Mouse (Mus musculus): ENCODE results near the gene Nek5. TPM values are rescaled to one million over a fixed set of nuclear protein-coding genes. Genes with fewer than 3 reads are reported as not detected.

Nek5 gene
- not detected in 2 replicates for polyA plus RNA-seq (2016; fragmentation: Nextera tagmentation; extraction: Ambion mirVana)

DNA sequence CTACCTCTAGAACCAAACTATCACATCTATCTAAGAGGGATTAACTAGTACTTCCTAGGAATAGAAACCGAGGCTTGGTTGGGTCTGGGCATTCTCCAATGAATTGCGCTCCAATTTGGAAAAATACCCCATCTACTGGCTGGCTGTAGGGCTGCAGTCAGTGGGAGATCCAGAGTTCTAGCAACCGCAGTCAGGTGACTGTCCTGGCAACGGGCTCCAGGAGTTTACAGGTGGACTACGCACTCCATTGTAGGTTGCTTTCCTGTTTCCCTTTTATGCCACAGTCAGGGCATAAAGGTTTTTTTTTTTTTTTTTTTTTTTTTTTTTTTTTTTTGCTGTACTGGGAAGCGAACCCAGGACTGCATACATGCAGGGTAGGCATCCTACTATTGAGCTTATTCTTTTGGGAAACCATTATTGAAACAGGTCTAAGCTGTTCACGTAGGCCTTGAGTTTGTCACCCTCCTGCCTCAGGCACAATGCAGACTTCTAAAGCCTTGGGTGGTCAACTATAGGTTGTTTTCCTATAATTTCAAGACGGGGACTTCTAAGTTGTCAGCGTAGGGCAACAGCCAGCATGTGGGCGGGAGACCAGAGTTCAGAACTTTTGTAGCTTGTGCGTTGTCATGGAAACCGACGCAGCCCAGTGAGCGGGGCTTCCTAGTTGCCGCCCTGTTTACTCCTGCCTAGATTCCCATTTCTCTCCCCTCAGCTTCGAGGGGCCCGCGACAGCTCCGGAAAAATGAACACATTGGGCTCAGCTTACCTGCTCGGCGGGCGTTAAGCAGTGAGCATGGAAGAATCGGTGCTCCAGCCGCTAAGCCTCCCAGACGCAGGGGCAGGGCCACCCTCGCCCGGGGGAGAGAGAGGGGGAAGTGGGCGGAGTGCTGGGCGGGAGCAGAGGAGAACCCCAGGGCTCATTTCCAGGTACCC is at the start of gene Nek5:
TSS of gene Nek5 (minus strand) at position 834 of the 933 bp plus-strand sequence.
- Histone ChIP-seq H3K4me3 (peak within 1 kb of the TSS; percentile 35), H3K9me3 (no peaks in the 10 kb centered on the region), H3K27ac (no peak within 1 kb of the TSS), H3K4me2 (replicated peaks) (peak within 1 kb of the TSS; percentile 73), H3K9ac (no peak within 1 kb of the TSS), H3K4me1 (peaks cover 7% of the 10 kb centered on the region; the same call in 1 of the 2 replicates), H3K27me3 (replicated peaks) (no peaks in the 10 kb centered on the region), H3K36me3 (peaks cover 15% of the 10 kb centered on the region)
- ATAC-seq (ENCODE audit: low FRiP score, low read depth): peak; percentile 76
- 2% methylated on average over 29 of the region's 29 CpGs for WGBS

DNA sequence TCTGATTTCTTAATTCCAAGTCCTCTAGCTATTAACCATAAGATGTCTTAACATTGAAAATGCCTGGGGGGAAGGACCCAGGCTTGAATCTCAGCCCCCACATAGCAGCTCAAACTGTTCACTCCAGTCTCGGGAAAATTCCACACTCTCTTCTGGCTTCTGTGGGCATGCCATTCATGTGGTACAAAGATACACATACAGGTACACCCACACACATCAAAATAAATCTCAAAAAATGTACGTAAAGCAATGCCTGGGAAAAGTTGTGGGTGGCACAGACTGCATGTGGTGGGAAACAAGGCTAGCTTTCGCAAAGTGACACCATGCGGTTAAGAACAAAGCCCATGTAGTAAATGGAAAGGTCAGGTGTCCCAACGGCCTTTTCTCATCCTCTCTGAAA is 44.3 kb upstream of the Nek5 start:
- no peak overlapping the region for H3K9ac ChIP-seq
- no peak overlapping the region for H3K27ac ChIP-seq
- H3K27me3 ChIP-seq (replicated peaks): no peaks in the 10 kb centered on the region
- H3K36me3 ChIP-seq: peaks cover 20% of the 10 kb centered on the region
- no peak for ATAC-seq (ENCODE audit: low FRiP score, low read depth)
- H3K4me2 ChIP-seq (replicated peaks): no peak overlapping the region
- no peak overlapping the region for H3K4me3 ChIP-seq
- no peaks in the 10 kb centered on the region for H3K9me3 ChIP-seq
- H3K4me1 ChIP-seq: 0 out of 2 replicates have a peak, but pooled peaks cover 3% of the 10 kb centered on the region
- WGBS: 94% methylated on average over 5 of the region's 5 CpGs

DNA sequence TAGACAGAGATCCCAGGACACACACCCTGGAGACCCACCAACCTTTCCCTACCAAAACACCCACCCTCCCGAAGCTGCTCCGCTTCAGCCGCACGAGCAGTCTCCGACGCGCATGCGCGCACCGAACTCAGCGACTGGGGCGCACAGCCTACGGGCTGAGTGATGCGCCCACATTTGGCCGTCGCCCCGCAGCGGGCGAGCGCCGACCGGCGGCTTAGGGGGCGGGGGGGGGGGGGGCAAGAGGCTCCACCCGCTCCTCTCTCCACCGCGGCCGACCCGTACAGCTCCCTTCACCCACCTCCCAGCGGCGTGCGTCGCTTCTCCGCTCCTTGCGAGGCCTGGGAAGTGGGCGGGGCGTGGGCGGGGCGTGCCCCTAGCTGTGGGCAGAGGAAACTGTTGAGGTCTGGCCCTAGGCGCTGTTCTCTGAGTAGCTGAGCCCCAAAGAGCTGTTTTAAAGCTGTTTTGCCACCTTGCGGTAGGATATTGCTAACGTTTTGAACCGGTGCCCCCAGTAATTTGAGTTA is 41.3 kb upstream of the Nek5 start, which contains the start of gene Nek3:
TSS of gene Nek3 (minus strand) at position 356 of the 524 bp plus-strand sequence.
- H3K27ac ChIP-seq: peak within 1 kb of the TSS; percentile 50; the same call in 1 of the 2 replicates
- H3K27me3 ChIP-seq (replicated peaks): no peaks in the 10 kb centered on the region
- ATAC-seq (ENCODE audit: low FRiP score, low read depth): peak; percentile 99
- peaks cover 17% of the 10 kb centered on the region for H3K36me3 ChIP-seq
- no peaks in the 10 kb centered on the region for H3K9me3 ChIP-seq
- peak within 1 kb of the TSS; percentile 66 for H3K9ac ChIP-seq
- peak within 1 kb of the TSS; percentile 59 for H3K4me3 ChIP-seq
- H3K4me1 ChIP-seq: 0 out of 2 replicates have a peak, but pooled peaks cover 3% of the 10 kb centered on the region
- WGBS: under 1% methylated on average over 43 of the region's 43 CpGs
- peak within 1 kb of the TSS; percentile 60 for H3K4me2 ChIP-seq (replicated peaks)

DNA sequence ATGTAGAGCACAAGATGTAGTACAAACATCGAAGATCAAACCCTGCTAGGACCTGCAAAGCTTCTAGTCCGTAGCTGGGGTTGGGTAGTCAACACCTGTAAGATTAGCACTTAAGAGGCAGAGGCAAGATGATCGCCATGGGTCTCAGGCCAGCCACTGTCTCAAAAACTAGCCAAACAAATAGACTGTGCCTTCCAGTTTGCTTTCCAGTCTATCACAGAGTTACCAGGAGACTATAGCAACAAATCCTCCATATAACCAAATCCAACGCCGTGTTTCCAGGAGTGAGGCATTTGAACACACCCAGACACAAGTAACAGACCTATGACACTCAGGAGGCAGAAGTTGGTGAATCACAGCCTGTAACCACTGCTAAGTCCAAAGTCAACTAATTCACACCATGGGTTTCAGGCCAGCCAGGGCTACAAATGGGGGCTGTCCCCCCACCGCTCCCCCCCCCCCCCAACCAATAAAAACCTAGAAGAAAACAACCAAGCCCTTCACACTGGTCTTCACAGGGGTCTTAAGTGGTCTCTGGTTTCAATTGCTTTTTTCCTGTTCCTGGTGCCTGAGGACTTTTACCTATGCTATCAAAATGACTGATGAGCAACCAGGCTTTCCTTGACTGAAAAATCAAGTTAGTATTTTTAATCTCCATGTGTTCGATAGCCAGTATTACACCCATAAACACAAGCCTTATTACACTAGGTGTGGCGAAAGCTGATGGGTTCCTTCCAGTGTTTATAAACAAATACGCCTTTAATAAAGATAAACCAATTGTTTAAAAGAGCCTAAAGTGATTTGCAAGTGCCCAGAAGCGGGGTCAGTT is 40.6 kb upstream of the Nek5 start:
- 50% methylated on average over 10 of the region's 10 CpGs for WGBS
- Histone ChIP-seq H3K9me3 (no peaks in the 10 kb centered on the region), H3K4me2 (replicated peaks) (peak overlapping the region; percentile 60), H3K4me1 (0 out of 2 replicates have a peak, but pooled peaks cover 3% of the 10 kb centered on the region), H3K27ac (peak overlapping the region; percentile 50; the same call in 1 of the 2 replicates), H3K9ac (peak overlapping the region; percentile 66), H3K4me3 (peak overlapping the region; percentile 59), H3K36me3 (peaks cover 16% of the 10 kb centered on the region), H3K27me3 (replicated peaks) (no peaks in the 10 kb centered on the region)
- ATAC-seq (ENCODE audit: low FRiP score, low read depth): peak; percentile 44

DNA sequence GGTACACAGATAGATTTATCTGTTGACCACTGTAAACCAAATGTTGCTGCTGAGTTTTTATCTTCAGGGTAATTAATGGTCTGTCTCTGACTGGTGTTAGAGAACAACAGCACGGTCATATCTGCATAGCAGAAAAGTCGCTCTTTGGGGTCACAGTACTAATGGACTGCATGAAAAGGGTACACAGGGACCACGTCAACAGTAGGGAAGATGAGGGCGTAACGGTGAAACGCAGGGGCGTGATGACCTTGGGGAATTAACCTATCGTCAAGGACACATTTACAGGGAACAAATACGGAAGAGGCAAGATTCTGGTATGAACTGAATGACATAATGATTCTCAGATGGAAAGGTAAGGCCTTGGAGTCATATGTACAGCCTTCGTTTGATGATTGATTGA is 39.6 kb upstream of the Nek5 start:
- no peak overlapping the region for H3K4me3 ChIP-seq
- no peak overlapping the region for H3K27ac ChIP-seq
- no peak for ATAC-seq (ENCODE audit: low FRiP score, low read depth)
- H3K9ac ChIP-seq: no peak overlapping the region
- no peaks in the 10 kb centered on the region for H3K27me3 ChIP-seq (replicated peaks)
- 94% methylated on average over 10 of the region's 10 CpGs for WGBS
- no peaks in the 10 kb centered on the region for H3K9me3 ChIP-seq
- H3K4me2 ChIP-seq (replicated peaks): no peak overlapping the region
- peaks cover 16% of the 10 kb centered on the region for H3K36me3 ChIP-seq
- H3K4me1 ChIP-seq: 0 out of 2 replicates have a peak, but pooled peaks cover 3% of the 10 kb centered on the region

GRCm38 (mm10) chr8:22162206-22162605 is 37.4 kb upstream of the Nek5 start:
- H3K27me3 ChIP-seq (replicated peaks): no peaks in the 10 kb centered on the region
- H3K27ac ChIP-seq: no peak overlapping the region
- no peak overlapping the region for H3K9ac ChIP-seq
- H3K9me3 ChIP-seq: no peaks in the 10 kb centered on the region
- 0 out of 2 replicates have a peak, but pooled peaks cover 3% of the 10 kb centered on the region for H3K4me1 ChIP-seq
- no peak overlapping the region for H3K4me3 ChIP-seq
- ATAC-seq (ENCODE audit: low FRiP score, low read depth): no peak
- no peak overlapping the region for H3K4me2 ChIP-seq (replicated peaks)
- H3K36me3 ChIP-seq: peaks cover 11% of the 10 kb centered on the region
- WGBS: 91% methylated on average over 8 of the region's 8 CpGs

DNA sequence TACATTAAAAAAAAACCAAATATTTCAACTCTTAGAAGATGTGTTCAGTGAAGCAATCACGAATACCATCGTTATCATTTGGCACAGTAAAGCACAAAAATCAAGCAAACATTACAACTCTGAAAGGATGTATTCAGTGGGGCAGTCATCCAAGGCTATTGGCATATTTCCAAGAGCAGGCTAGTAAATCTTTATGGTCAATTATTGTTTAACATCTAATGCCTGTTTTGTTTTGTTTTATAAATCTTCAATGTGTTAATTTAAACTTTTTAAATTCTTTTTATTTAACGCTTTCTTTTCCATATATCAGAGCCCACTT is 25.5 kb upstream of the Nek5 start:
- 89% methylated on average over 3 of the region's 3 CpGs for WGBS
- ATAC-seq (ENCODE audit: low FRiP score, low read depth): no peak
- Histone ChIP-seq H3K27me3 (replicated peaks) (no peaks in the 10 kb centered on the region), H3K4me2 (replicated peaks) (no peak overlapping the region), H3K27ac (no peak overlapping the region), H3K9ac (no peak overlapping the region), H3K9me3 (no peaks in the 10 kb centered on the region), H3K4me3 (no peak overlapping the region), H3K36me3 (peaks cover 15% of the 10 kb centered on the region), H3K4me1 (no peaks in the 10 kb centered on the region)

DNA sequence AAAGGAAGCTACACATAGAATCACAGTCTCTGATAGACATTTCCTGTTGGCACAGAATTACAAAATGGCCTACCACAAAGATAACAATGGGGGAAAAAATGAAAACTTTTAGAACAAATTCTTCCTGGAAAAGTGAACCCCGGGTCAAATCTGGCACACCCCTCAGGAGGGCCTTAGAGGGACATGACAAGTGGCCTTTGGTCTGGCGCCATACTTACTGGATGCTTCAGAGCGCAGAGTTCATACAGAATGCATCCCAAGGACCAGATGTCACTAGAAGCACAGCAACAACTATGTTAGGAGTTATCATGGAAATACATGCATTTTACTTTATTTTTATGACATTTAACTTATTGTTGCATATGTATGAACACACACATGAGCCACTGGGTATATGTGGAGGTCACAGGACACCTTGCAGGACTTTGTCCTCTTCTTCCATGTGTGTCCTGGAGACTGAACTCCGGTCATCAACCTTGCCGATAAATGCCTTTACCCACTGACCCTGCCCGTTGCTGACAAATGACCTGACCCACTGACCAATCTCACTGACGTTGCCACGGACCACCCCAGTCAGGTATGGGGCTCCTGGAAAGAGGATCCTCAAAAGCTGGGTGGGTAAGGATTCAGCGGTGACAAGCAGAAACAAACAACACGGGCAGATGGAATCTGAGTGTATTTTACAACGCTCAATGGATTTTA is 24.9 kb upstream of the Nek5 start:
- 97% methylated on average over 11 of the region's 11 CpGs for WGBS
- H3K4me1 ChIP-seq: no peaks in the 10 kb centered on the region

DNA sequence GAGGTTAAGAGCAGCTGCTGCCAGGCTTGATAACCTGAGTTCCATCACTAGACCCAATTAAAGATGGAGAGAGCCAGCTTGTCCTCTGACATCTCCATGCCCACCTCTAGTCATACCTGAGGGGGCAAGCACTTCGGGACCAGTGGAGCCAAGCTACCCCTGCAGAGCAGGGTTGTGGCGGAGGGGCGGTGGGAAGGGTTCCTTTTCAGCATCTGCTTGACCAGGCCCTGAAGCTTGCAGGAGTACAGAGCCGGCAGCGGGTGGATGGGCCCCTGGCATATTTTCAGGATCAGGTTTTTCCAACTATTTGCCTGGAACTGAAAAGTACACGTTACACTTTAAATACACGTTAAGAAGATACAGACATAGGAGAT is 23.5 kb upstream of the Nek5 start:
- no peak overlapping the region for H3K27ac ChIP-seq
- no peak overlapping the region for H3K4me2 ChIP-seq (replicated peaks)
- H3K36me3 ChIP-seq: 0 out of 2 replicates have a peak, but pooled peaks cover 12% of the 10 kb centered on the region
- no peaks in the 10 kb centered on the region for H3K9me3 ChIP-seq
- no peak overlapping the region for H3K9ac ChIP-seq
- H3K4me3 ChIP-seq: no peak overlapping the region
- WGBS: 94% methylated on average over 7 of the region's 7 CpGs
- no peaks in the 10 kb centered on the region for H3K27me3 ChIP-seq (replicated peaks)
- ATAC-seq (ENCODE audit: low FRiP score, low read depth): no peak
- no peaks in the 10 kb centered on the region for H3K4me1 ChIP-seq

More for the DNA sequence above, 24.9 kb upstream of the Nek5 start:
- Histone ChIP-seq H3K9ac (no peak overlapping the region), H3K27me3 (replicated peaks) (no peaks in the 10 kb centered on the region), H3K4me3 (no peak overlapping the region), H3K4me2 (replicated peaks) (no peak overlapping the region), H3K27ac (no peak overlapping the region), H3K36me3 (peaks cover 13% of the 10 kb centered on the region; the same call in 1 of the 2 replicates), H3K9me3 (no peaks in the 10 kb centered on the region)
- no peak for ATAC-seq (ENCODE audit: low FRiP score, low read depth)

- 80% methylated on average over 9 of the region's 9 CpGs for WGBS
- Histone ChIP-seq H3K9me3 (no peaks in the 10 kb centered on the region), H3K27ac (no peak overlapping the region), H3K4me2 (replicated peaks) (no peak overlapping the region), H3K27me3 (replicated peaks) (no peaks in the 10 kb centered on the region), H3K4me3 (no peak overlapping the region), H3K9ac (no peak overlapping the region), H3K4me1 (no peaks in the 10 kb centered on the region), H3K36me3 (0 out of 2 replicates have a peak, but pooled peaks cover 13% of the 10 kb centered on the region)
- no peak for ATAC-seq (ENCODE audit: low FRiP score, low read depth)
Observed at GRCm38 (mm10) chr8:22147706-22148366, 23.0 kb upstream of the Nek5 start.

GRCm38 (mm10) chr8:22145831-22146230 is 21.0 kb upstream of the Nek5 start:
- H3K4me3 ChIP-seq: no peak overlapping the region
- 86% methylated on average over 6 of the region's 6 CpGs for WGBS
- 0 out of 2 replicates have a peak, but pooled peaks cover 23% of the 10 kb centered on the region for H3K36me3 ChIP-seq
- no peaks in the 10 kb centered on the region for H3K9me3 ChIP-seq
- H3K27ac ChIP-seq: no peak overlapping the region
- ATAC-seq (ENCODE audit: low FRiP score, low read depth): no peak
- H3K9ac ChIP-seq: no peak overlapping the region
- H3K4me2 ChIP-seq (replicated peaks): no peak overlapping the region
- H3K27me3 ChIP-seq (replicated peaks): no peaks in the 10 kb centered on the region
- H3K4me1 ChIP-seq: no peaks in the 10 kb centered on the region

Measured in neural tube, embryonic 12.5 days (tissue).